Mouse (Mus musculus) ES-Bruce4 (cell line): ENCODE data around the gene Pecr.

Experiments used
- CTCF ChIP-seq: IDR thresholded peaks from one replicate; pipeline ENCODE4 v1.8.1; 2011; ENCODE audit warnings: low read depth, low read length
- POLR2A ChIP-seq: IDR thresholded peaks from one replicate; pipeline ENCODE4 v1.8.1; 2011; ENCODE audit warnings: low read length; ENCODE audit not compliant: insufficient read depth

DNA sequence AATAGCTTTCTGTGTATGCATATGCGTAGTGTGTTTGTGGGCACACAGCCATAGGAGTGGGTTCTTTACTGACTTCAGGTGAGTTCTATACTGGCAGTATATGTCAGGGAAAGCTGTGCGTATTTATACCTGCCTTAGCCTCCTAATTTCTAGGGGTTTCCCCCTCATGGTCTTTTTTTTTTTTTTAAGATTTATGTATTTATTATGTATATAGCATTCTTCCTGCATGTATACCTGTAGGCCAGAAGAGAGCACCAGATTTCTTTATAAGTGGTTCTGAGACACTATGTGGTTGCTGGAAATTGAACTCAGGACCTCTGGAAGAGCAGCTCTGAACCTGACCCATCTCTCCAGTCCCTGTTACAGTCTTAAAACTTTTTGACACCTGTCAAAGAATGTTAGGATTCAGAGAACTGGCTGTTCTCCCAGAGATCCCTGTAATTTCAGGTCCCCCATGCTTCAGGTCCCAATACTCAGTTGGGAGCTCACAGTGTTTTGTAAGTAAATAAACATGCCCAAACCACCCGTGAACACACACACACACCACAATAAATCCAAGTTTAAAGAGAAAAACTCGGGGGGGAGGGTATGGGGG is 57.1 kb downstream of the Pecr start:
- TF ChIP-seq POLR2A (no peak), CTCF (no peak)
